Mouse (Mus musculus) neural tube, embryonic 14.5 days (tissue): ENCODE measurements around the gene Gm45623. TPM values are rescaled to one million over a fixed set of nuclear protein-coding genes. Genes with fewer than 3 reads are reported as not detected.

Source experiments
- ATAC-seq: fragments of 200-750 bp; cut with Nextera tagmentation; 2 replicates; pipeline ENCODE4 v1.8.0; 2017; ENCODE audit warnings: low read depth, mild to moderate bottlenecking, moderate TSS enrichment, moderate library complexity
- H3K27ac ChIP-seq: fragments of 300-500 bp; sonication (generic); 2 replicates; pipeline ENCODE4 v1.5.1; 2014; ENCODE audit warnings: low read depth, mild to moderate bottlenecking, control low read depth, low read length, moderate library complexity, mixed read lengths
- H3K27me3 ChIP-seq: fragments of 300-500 bp; sonication (generic); 2 replicates; pipeline ENCODE4 v1.6.1; 2014; ENCODE audit warnings: low read length; ENCODE audit not compliant: control insufficient read depth, insufficient read depth
- H3K36me3 ChIP-seq: fragments of 300-500 bp; sonication (generic); 2 replicates; pipeline ENCODE4 v1.6.1; 2014; ENCODE audit warnings: low read length, mixed read lengths; ENCODE audit not compliant: control insufficient read depth, insufficient read depth
- H3K4me1 ChIP-seq: fragments of 300-500 bp; sonication (generic); 2 replicates; pipeline ENCODE4 v1.6.1; 2014; ENCODE audit warnings: low read length; ENCODE audit not compliant: control insufficient read depth, insufficient read depth
- H3K4me2 ChIP-seq: fragments of 300-500 bp; sonication (generic); 2 replicates; pipeline ENCODE4 v1.6.1; 2014; ENCODE audit warnings: mild to moderate bottlenecking, low read depth, low read length, control low read depth
- H3K4me3 ChIP-seq: fragments of 300-500 bp; sonication (generic); 2 replicates; pipeline ENCODE4 v1.5.1; 2014; ENCODE audit warnings: low read depth, low read length, control low read depth, mixed read lengths
- H3K9ac ChIP-seq: fragments of 300-500 bp; sonication (generic); replicated peaks from 2 replicates; pipeline ENCODE4 v1.6.1; 2014; ENCODE audit warnings: low read depth, mild to moderate bottlenecking, control low read depth, low read length, mixed read lengths
- H3K9me3 ChIP-seq: fragments of 300-500 bp; sonication (generic); 2 replicates; pipeline ENCODE4 v1.6.1; 2016; ENCODE audit warnings: low read length; ENCODE audit not compliant: control insufficient read depth
- WGBS: fragments of 180-500 bp; shearing (Covaris S2); extraction: QIAGEN DNeasy Blood & Tissue Kit; methylation state at CpG from one replicate; pipeline ENCODE4 v1.1.7; 2014; 5-methylcytosine and 5-hydroxymethylcytosine counted together
- polyA plus RNA-seq: library from polyadenylated mRNA; unstranded; fragments of >200 nt; fragmentation: Nextera tagmentation; extraction: Ambion mirVana; gene quantifications from 2 replicates; pipeline ENCODE4 v1.2.1, GENCODE M21; 2014

Gm45623 gene
- polyA plus RNA-seq, 1 experiment from 2014 or later = 2.0 TPM

- Histone ChIP-seq H3K27me3 (no peaks in the 10 kb centered on the region), H3K4me3 (no peak overlapping the region), H3K4me1 (peaks cover 9% of the 10 kb centered on the region), H3K4me2 (no peak overlapping the region), H3K9me3 (no peaks in the 10 kb centered on the region), H3K36me3 (no peaks in the 10 kb centered on the region), H3K27ac (peak overlapping the region; percentile 68), H3K9ac (no peak overlapping the region)
- WGBS = 21% methylated on average over 5 of the region's 5 CpGs
- peak; percentile 64; the same call in 1 of the 2 replicates for ATAC-seq
Measured at GRCm38 (mm10) chr13:56774304-56774703, 20.7 kb upstream of the Gm45623 start.

DNA sequence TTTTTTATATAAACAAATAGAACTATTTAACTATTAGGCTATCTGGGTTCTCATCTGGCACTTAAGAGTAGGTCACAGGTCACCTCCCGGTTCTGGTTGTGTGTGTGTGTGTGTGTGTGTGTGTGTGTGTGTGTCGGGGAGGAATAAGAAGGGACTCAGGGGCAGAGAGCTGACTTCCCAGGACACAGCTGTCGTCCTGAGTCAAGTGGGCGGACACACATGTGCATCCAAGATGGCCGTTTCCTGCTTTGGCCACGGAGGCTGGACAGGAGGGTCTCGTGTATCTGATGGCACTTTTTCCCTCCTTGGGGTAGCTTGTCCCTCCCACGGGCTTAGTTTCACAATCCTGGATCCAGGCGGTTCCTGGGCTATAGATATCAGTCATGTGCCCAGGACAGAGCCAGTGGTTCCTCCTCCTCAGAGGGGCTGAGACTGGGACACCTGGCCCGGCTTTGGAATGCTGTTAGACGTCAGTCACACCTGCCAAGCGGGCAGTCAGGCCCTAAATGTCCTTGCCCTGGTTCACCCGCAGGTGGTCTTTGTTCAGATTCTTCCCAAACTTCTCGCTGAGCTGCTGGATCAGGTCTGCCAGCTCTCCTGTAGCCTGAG, 19.7 kb upstream of the Gm45623 start:
- H3K36me3 ChIP-seq = no peaks in the 10 kb centered on the region
- H3K9me3 ChIP-seq = no peaks in the 10 kb centered on the region
- no peak overlapping the region for H3K4me2 ChIP-seq
- no peak overlapping the region for H3K27ac ChIP-seq
- no peaks in the 10 kb centered on the region for H3K27me3 ChIP-seq
- peaks cover 9% of the 10 kb centered on the region for H3K4me1 ChIP-seq
- H3K9ac ChIP-seq = no peak overlapping the region
- WGBS = 60% methylated on average over 14 of the region's 14 CpGs
- no peak for ATAC-seq
- H3K4me3 ChIP-seq = no peak overlapping the region

DNA sequence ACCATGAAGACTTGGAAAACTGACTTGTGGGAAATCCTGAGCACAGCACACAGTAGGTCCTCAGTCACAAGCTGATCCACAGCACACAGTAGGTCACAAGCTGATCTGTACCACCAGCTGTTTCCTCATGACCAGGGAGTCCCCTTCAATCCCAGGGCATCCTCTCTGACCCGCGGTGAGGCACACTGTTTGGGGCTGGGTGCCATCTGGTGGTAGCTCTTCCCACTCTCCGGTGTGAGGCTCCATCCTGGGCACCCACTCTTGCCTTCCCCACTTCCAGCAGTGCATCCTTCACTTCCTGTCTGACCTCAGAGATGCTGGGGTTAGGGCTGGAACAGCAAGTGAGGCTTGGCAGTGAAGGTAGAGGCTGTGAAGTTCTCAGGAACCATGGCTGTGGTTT, 19.0 kb upstream of the Gm45623 start:
- H3K9ac ChIP-seq = no peak overlapping the region
- H3K4me2 ChIP-seq = no peak overlapping the region
- no peak overlapping the region for H3K27ac ChIP-seq
- 51% methylated on average over 3 of the region's 3 CpGs for WGBS
- peaks cover 9% of the 10 kb centered on the region for H3K4me1 ChIP-seq
- no peaks in the 10 kb centered on the region for H3K27me3 ChIP-seq
- no peaks in the 10 kb centered on the region for H3K9me3 ChIP-seq
- H3K36me3 ChIP-seq = no peaks in the 10 kb centered on the region
- H3K4me3 ChIP-seq = no peak overlapping the region
- ATAC-seq = no peak

DNA sequence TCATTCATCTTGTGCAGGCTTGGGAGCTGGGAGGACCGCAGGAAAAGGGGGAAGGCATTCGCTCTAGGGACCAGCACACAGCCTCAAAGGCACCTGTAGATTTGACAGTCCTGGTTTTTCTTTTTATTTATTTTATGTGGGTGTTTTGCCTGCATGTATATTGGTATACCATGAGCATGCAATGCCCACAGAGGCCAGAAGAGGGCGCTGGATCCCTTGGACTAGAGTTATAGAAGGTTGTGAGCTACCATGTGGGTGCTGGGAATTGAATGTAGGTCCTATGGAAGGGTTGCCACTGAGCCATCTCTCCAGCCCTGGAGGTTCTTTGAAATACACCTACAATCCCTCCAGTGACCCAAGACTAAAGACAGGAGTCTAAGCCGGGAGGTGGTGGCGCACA, 17.2 kb upstream of the Gm45623 start:
- Histone ChIP-seq H3K4me3 (no peak overlapping the region), H3K9me3 (no peaks in the 10 kb centered on the region), H3K27ac (peak overlapping the region; percentile 22; the same call in 1 of the 2 replicates), H3K4me1 (peaks cover 12% of the 10 kb centered on the region), H3K27me3 (no peaks in the 10 kb centered on the region), H3K36me3 (no peaks in the 10 kb centered on the region), H3K9ac (no peak overlapping the region), H3K4me2 (no peak overlapping the region)
- WGBS = 67% methylated on average over 5 of the region's 5 CpGs
- no peak for ATAC-seq

GRCm38 (mm10) chr13:56770136-56770578, 16.5 kb upstream of the Gm45623 start:
- no peaks in the 10 kb centered on the region for H3K36me3 ChIP-seq
- no peak overlapping the region for H3K4me2 ChIP-seq
- no peaks in the 10 kb centered on the region for H3K9me3 ChIP-seq
- H3K4me3 ChIP-seq = no peak overlapping the region
- peak overlapping the region; percentile 22; the same call in 1 of the 2 replicates for H3K27ac ChIP-seq
- 59% methylated on average over 1 of the region's 1 CpGs for WGBS
- ATAC-seq = no peak
- no peak overlapping the region for H3K9ac ChIP-seq
- peaks cover 14% of the 10 kb centered on the region for H3K4me1 ChIP-seq
- H3K27me3 ChIP-seq = no peaks in the 10 kb centered on the region

DNA sequence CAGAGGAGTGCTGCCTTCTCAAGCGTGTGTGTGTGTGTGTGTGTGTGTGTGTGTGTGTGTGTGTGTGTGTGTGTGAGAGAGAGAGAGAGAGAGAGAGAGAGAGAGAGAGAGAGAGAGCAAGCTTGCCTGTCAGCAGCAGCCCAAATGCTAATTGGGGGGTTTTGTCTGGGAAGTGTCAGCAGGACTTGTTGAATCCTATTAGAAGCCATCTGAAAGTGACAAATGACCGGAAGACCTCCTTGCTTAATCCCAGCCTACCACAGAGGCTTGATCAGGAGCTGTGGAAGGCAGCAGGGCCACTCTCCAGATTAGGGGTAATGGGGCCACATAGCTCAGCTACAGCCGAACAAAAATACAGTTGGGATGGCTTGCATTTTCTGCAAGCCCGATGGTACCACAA, 15.8 kb upstream of the Gm45623 start:
- no peak overlapping the region for H3K4me3 ChIP-seq
- H3K4me2 ChIP-seq = no peak overlapping the region
- no peaks in the 10 kb centered on the region for H3K36me3 ChIP-seq
- ATAC-seq = no peak
- H3K27ac ChIP-seq = no peak overlapping the region
- no peaks in the 10 kb centered on the region for H3K27me3 ChIP-seq
- H3K4me1 ChIP-seq = peaks cover 10% of the 10 kb centered on the region
- 48% methylated on average over 4 of the region's 4 CpGs for WGBS
- no peak overlapping the region for H3K9ac ChIP-seq
- H3K9me3 ChIP-seq = no peaks in the 10 kb centered on the region

GRCm38 (mm10) chr13:56766211-56766610, 12.6 kb upstream of the Gm45623 start:
- H3K27me3 ChIP-seq = no peaks in the 10 kb centered on the region
- no peaks in the 10 kb centered on the region for H3K36me3 ChIP-seq
- H3K4me3 ChIP-seq = no peak overlapping the region
- H3K4me2 ChIP-seq = no peak overlapping the region
- peaks cover 9% of the 10 kb centered on the region for H3K4me1 ChIP-seq
- H3K9ac ChIP-seq = no peak overlapping the region
- peak overlapping the region; percentile 28; the same call in 1 of the 2 replicates for H3K27ac ChIP-seq
- ATAC-seq = no peak
- no peaks in the 10 kb centered on the region for H3K9me3 ChIP-seq
- 51% methylated on average over 5 of the region's 5 CpGs for WGBS

DNA sequence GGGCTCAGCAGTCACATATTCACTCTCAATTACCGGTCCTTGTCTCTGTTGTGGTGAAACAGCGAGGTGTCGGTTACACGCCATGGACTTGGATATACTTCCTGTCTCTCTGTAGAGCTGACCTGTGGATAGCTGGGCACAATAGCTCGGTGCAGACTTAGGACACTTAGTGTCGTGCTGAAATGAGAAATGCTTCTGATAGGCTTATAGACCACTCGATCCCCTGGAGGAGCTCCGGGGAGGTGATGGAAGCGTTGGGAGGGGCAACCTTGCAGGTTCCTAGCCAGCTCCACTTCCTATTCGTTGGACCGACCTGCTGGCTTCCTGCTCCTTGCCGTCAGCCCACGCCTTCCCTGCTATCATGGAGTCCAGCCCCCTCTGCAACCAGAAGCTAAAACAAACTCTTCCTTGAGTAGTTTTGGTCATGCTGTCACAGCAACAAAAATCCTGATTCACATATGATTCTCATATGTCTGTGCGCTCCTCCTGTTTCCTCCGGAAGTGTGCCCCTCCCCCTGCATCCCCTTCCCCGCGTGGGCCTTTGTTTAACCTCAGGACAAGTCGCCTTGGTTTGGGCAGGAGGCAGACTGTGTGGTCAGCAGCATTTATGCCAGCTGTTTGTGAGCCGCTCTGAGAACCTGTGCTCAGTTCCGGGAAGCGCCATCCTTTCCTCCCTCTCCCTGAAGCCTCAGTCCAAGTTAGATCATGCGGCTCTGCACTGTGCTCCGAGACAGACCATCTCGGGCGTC, 11.8 kb upstream of the Gm45623 start:
- Histone ChIP-seq H3K27ac (peak overlapping the region; percentile 28; the same call in 1 of the 2 replicates), H3K4me3 (no peak overlapping the region), H3K9ac (no peak overlapping the region), H3K4me1 (peaks cover 9% of the 10 kb centered on the region), H3K4me2 (no peak overlapping the region), H3K36me3 (no peaks in the 10 kb centered on the region), H3K27me3 (no peaks in the 10 kb centered on the region), H3K9me3 (no peaks in the 10 kb centered on the region)
- no peak for ATAC-seq
- 60% methylated on average over 25 of the region's 25 CpGs for WGBS
